Mouse (Mus musculus): ENCODE results near the gene Hyal2. TPM values are rescaled to one million over a fixed set of nuclear protein-coding genes. Genes with fewer than 3 reads are reported as not detected.
"Not testable (repeated sequence)": the region's sequence is repeated elsewhere in the genome, so short reads cannot be mapped to it uniquely, and the experiment has no call there.

Gene Hyal2
- total RNA-seq, 2 experiments from 2014 or later = 11.1 to 12.7 TPM

- DNase-seq (ENCODE audit: low spot score in 2 of 2) = peak; percentile 62 to 73
- intact Hi-C loops (cut with DNase I) = no loop called here
These were observed 1.6 kb upstream of the Hyal2 start for GRCm38 (mm10) chr9:107566041-107566709.

GRCm38 (mm10) chr9:107566855-107567254, 890 bp upstream of the Hyal2 start:
- DNase-seq (ENCODE audit: low spot score in 2 of 2) = no peak
- intact Hi-C loops (cut with DNase I) = no loop called here

- intact Hi-C loops (cut with DNase I) = no loop called here
- peak; percentile 78 to 84 for DNase-seq (ENCODE audit: low spot score in 2 of 2)
These were observed 851 bp downstream of the Hyal2 start for GRCm38 (mm10) chr9:107568331-107569261.

GRCm38 (mm10) chr9:107569270-107569669, 1.5 kb downstream of the Hyal2 start:
- intact Hi-C loops (cut with DNase I) = no loop called here
- DNase-seq (ENCODE audit: low spot score in 2 of 2) = no peak

- intact Hi-C loops (cut with DNase I) = no loop called here
- DNase-seq (ENCODE audit: low spot score in 2 of 2) = no peak
These were observed 2.3 kb downstream of the Hyal2 start for GRCm38 (mm10) chr9:107570016-107570415.

GRCm38 (mm10) chr9:107570845-107571244, 3.1 kb downstream of the Hyal2 start:
- intact Hi-C loops (cut with DNase I) = no loop called here
- no peak for DNase-seq (ENCODE audit: low spot score in 2 of 2)

GRCm38 (mm10) chr9:107571534-107572326, 4.0 kb downstream of the Hyal2 start:
- intact Hi-C loops (cut with DNase I) = no loop called here
- no peak for DNase-seq (ENCODE audit: low spot score in 2 of 2)

GRCm38 (mm10) chr9:107572327-107572662, 4.5 kb downstream of the Hyal2 start:
- DNase-seq (ENCODE audit: low spot score in 2 of 2) = no peak
- intact Hi-C loops (cut with DNase I) = no loop called here

- intact Hi-C loops (cut with DNase I); DNase-seq (ENCODE audit: low spot score in 2 of 2): not testable (repeated sequence)
These were observed 6.0 kb downstream of the Hyal2 start for GRCm38 (mm10) chr9:107573774-107574173.

- no peak for DNase-seq (ENCODE audit: low spot score in 2 of 2)
- intact Hi-C loops (cut with DNase I) = no loop called here
These were observed 8.0 kb downstream of the Hyal2 start for GRCm38 (mm10) chr9:107575579-107576356.

- no peak for DNase-seq (ENCODE audit: low spot score in 2 of 2)
- intact Hi-C loops (cut with DNase I) = no loop called here
These were observed 8.8 kb downstream of the Hyal2 start, which contains the start of gene Hyal1 for GRCm38 (mm10) chr9:107576357-107577107. Gene Hyal1 (plus strand): TSS chr9:107576927.

GRCm38 (mm10) chr9:107577871-107578270, 10.1 kb downstream of the Hyal2 start:
- no peak for DNase-seq (ENCODE audit: low spot score in 2 of 2)
- intact Hi-C loops (cut with DNase I) = no loop called here

- intact Hi-C loops (cut with DNase I) = no loop called here
- DNase-seq (ENCODE audit: low spot score in 2 of 2) = no peak
These were observed 10.8 kb downstream of the Hyal2 start, which contains the start of gene Naa80 for GRCm38 (mm10) chr9:107578587-107578986. Gene Naa80 (plus strand): TSS chr9:107578887.

- intact Hi-C loops (cut with DNase I) = no loop called here
These were observed 11.5 kb downstream of the Hyal2 start for GRCm38 (mm10) chr9:107579023-107579900.

GRCm38 (mm10) chr9:107580501-107581317, 13.0 kb downstream of the Hyal2 start, which contains the start of gene Hyal3:
Gene Hyal3 (plus strand): TSS chr9:107580818.
- DNase-seq (ENCODE audit: low spot score in 2 of 2) = peak; percentile 88 to 89
- intact Hi-C loops (cut with DNase I) = no loop called here

More at GRCm38 (mm10) chr9:107579023-107579900, 11.5 kb downstream of the Hyal2 start:
- no peak for DNase-seq (ENCODE audit: low spot score in 2 of 2)

GRCm38 (mm10) chr9:107581584-107581983, 13.8 kb downstream of the Hyal2 start:
- no peak for DNase-seq (ENCODE audit: low spot score in 2 of 2)
- intact Hi-C loops (cut with DNase I) = no loop called here
